Mouse (Mus musculus): ENCODE results near the gene Opa3.
A peak's percentile ranks its signal among the peaks of the same experiment; 100 is the strongest.

- no peak for TF ChIP-seq IRF4 (IDR thresholded peaks at IDR 0.05; ENCODE audit: low read depth, low read length)
- no peak for TF ChIP-seq ETS1 (conservative IDR thresholded peaks at IDR 0.05; ENCODE audit: low read depth, low read length)
- no peak for TF ChIP-seq TCF12 (IDR thresholded peaks at IDR 0.05; ENCODE audit: low read depth, low read length)
- TF ChIP-seq MAFK (IDR thresholded peaks at IDR 0.05; ENCODE audit: insufficient replicate concordance, low read length) = no peak
- TF ChIP-seq TBP (conservative IDR thresholded peaks at IDR 0.05; ENCODE audit: low read depth, low read length) = no peak
- no peak for TF ChIP-seq HCFC1 (IDR thresholded peaks at IDR 0.05; ENCODE audit: low read depth, low read length)
- no peak for TF ChIP-seq USF1 (IDR thresholded peaks at IDR 0.05; ENCODE audit: low read depth, low read length)
- TF ChIP-seq CTCF (conservative IDR thresholded peaks at IDR 0.05 in 1 of 2, IDR thresholded peaks at IDR 0.05 in 1 of 2; ENCODE audit: low read depth in 2 of 2, low read length in 2 of 2) = peak; percentile 73 to 88
- TF ChIP-seq POLR2A (IDR thresholded peaks at IDR 0.05; ENCODE audit: low read depth, low read length) = no peak
- no peak for TF ChIP-seq EP300 (IDR thresholded peaks at IDR 0.05; ENCODE audit: low read length)
- no peak for TF ChIP-seq CHD1 (IDR thresholded peaks at IDR 0.05; ENCODE audit: low read depth, low read length)
- TF ChIP-seq GABPA (IDR thresholded peaks at IDR 0.05; ENCODE audit: insufficient replicate concordance, low read depth, low read length) = no peak
- TF ChIP-seq SIN3A (IDR thresholded peaks at IDR 0.05; ENCODE audit: low read length) = no peak
Observed at GRCm38 (mm10) chr7:19284763-19285162, 56.6 kb downstream of the Opa3 start.
